Mouse (Mus musculus): ENCODE data around the gene Zfp871.
"Not testable (repeated sequence)": the region's sequence is repeated elsewhere in the genome, so short reads cannot be mapped to it uniquely, and the experiment has no call there.

The Zfp871 gene

DNA sequence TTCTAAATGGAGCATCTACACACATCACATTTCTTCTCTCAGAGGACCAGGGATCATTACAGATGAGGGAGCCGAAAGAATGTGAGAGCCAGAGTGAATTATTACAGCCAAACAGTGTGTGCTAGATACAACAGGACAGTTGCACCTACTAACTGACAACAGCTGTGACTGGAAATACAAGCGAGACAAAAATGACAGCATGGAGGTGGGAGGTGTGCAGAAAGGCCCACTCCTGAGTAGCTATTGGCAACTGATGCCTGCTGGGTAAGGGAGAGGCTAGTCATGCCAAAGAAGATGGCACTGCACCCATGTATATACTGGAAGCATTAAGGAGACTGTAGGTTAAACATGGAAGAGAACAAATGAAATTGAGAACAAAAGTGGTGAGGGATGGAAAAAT lies 21.7 kb downstream of the Zfp871 start:
- H3K4me1 ChIP-seq (replicated peaks; ENCODE audit: low read depth, low read length), result peaks cover 11% of the 10 kb centered on the region
- no peak overlapping the region for H3K4me3 ChIP-seq (replicated peaks; ENCODE audit: low read length)
- H3K36me3 ChIP-seq (ENCODE audit: insufficient read depth, low read length), result peaks cover 73% of the 10 kb centered on the region
- TF ChIP-seq NANOG (IDR thresholded peaks at IDR 0.05; ENCODE audit: borderline replicate concordance, low read length), result no peak
- TF ChIP-seq CTCF (conservative IDR thresholded peaks at IDR 0.05; ENCODE audit: low read length), result no peak
- TF ChIP-seq POU5F1 (IDR thresholded peaks at IDR 0.05; ENCODE audit: borderline replicate concordance, low read length), result no peak
- peaks cover 25% of the 10 kb centered on the region for H3K9me3 ChIP-seq (ENCODE audit: low read length)
- H3K27me3 ChIP-seq (ENCODE audit: insufficient read depth, low read length), result no peaks in the 10 kb centered on the region

DNA sequence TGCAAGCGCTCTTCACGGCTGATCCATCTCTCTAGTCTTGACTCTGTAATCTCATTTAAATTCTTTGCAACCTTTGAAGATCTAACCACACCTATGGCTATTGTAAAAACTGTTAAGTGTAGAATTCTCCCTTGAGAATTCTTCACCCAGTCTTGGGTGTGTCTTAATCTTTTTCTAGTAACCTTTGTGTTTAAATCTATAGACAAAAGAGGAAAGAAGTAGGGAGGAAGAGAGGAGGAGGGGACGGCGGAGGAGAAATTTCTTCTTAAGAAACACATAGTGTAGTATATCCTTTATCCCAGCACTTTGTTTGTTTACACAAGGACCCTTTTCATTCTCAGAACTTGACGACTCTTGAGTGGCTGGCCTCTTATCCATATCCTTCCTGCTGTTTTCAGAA lies 30.8 kb downstream of the Zfp871 start:
- TF ChIP-seq NANOG (IDR thresholded peaks at IDR 0.05; ENCODE audit: borderline replicate concordance, low read length), result peak; percentile 65
- no peak for TF ChIP-seq POU5F1 (IDR thresholded peaks at IDR 0.05; ENCODE audit: borderline replicate concordance, low read length)
- H3K27me3 ChIP-seq (ENCODE audit: insufficient read depth, low read length), result no peaks in the 10 kb centered on the region
- peaks cover 39% of the 10 kb centered on the region for H3K4me1 ChIP-seq (replicated peaks; ENCODE audit: low read depth, low read length)
- no peaks in the 10 kb centered on the region for H3K36me3 ChIP-seq (ENCODE audit: insufficient read depth, low read length)
- no peak overlapping the region for H3K4me3 ChIP-seq (replicated peaks; ENCODE audit: low read length)
- peaks cover 6% of the 10 kb centered on the region; the same call in 1 of the 2 replicates for H3K9me3 ChIP-seq (ENCODE audit: low read length)

DNA sequence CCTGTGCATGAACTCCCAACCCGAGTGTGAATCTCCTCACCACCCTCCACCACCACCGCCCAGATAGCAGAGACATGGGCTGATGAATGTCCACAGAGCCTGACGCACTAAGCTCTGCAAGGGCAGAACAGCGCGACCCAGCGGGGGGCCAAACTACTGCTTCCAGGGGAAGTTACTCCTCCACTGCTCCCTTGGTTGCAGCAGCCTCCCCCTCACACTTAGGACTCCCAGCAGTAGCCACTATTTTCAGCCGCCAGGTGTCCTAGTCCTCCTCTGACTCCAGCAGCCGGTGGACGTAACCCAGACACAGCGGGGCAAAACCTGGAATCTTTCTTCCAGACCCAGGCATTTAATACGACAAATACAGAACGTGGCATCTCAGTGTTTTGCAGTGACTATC lies 34.5 kb downstream of the Zfp871 start:
- H3K36me3 ChIP-seq (ENCODE audit: insufficient read depth, low read length), result no peaks in the 10 kb centered on the region
- H3K4me3 ChIP-seq (replicated peaks; ENCODE audit: low read length), result peak overlapping the region; percentile 45
- peak; percentile 14; the same call in 1 of the 2 replicates for TF ChIP-seq CTCF (conservative IDR thresholded peaks at IDR 0.05; ENCODE audit: low read length)
- TF ChIP-seq POU5F1 (IDR thresholded peaks at IDR 0.05; ENCODE audit: borderline replicate concordance, low read length), result no peak
- TF ChIP-seq NANOG (IDR thresholded peaks at IDR 0.05; ENCODE audit: borderline replicate concordance, low read length), result no peak
- peaks cover 43% of the 10 kb centered on the region for H3K4me1 ChIP-seq (replicated peaks; ENCODE audit: low read depth, low read length)
- no peaks in the 10 kb centered on the region for H3K27me3 ChIP-seq (ENCODE audit: insufficient read depth, low read length)
- no peaks in the 10 kb centered on the region for H3K9me3 ChIP-seq (ENCODE audit: low read length)

DNA sequence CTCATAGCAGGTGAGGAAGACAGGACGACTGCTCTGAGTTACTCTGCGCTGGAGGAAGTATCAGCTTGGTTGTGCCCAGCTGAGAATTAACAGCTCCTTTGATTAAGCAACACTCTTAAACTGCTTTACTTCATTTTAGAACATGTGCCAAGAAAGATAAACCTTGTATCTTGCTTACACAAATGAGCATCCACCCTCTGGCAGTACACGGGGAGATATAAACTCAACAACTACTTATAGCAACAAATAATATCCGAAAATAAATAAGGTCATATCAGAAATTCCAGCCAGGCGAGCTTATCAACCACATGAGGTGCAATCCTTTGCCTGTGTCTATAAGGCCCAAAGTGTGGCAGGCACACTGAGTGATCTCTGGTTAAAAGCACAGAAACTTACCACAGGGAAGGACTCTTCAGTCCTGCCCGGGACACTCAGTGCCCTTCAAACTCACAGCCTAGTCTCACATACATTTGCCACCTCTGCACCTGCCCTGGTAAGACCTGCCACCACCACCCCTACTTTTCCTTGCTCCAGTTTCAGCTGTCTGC lies 35.2 kb downstream of the Zfp871 start:
- Histone ChIP-seq H3K36me3 (ENCODE audit: insufficient read depth, low read length) (no peaks in the 10 kb centered on the region), H3K9me3 (ENCODE audit: low read length) (no peaks in the 10 kb centered on the region), H3K4me3 (replicated peaks; ENCODE audit: low read length) (no peak overlapping the region), H3K27me3 (ENCODE audit: insufficient read depth, low read length) (no peaks in the 10 kb centered on the region), H3K4me1 (replicated peaks; ENCODE audit: low read depth, low read length) (peaks cover 39% of the 10 kb centered on the region)
- TF ChIP-seq POU5F1 (IDR thresholded peaks at IDR 0.05; ENCODE audit: borderline replicate concordance, low read length) (no peak), CTCF (conservative IDR thresholded peaks at IDR 0.05; ENCODE audit: low read length) (no peak), NANOG (IDR thresholded peaks at IDR 0.05; ENCODE audit: borderline replicate concordance, low read length) (no peak)

DNA sequence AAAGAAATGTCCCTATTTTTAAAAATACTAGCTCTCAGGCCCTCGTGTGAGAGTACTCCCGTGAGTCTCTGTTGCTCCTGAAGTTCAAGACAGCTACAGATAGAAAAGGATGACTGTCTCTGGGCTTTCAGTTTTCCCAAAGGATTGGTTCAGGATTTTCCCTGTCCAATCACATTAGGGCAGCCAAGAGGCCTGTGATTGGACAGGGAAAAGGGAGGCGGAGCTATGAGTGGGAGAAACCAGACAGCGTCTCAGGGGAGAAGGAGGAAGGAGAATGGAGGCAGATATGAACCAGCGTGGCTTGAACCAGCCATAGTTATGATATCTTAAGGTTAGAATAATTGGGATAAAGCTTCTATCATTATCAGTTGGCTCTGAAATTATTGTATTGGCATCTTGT lies 37.5 kb downstream of the Zfp871 start:
- Histone ChIP-seq H3K36me3 (ENCODE audit: insufficient read depth, low read length) (no peaks in the 10 kb centered on the region), H3K9me3 (ENCODE audit: low read length) (no peaks in the 10 kb centered on the region), H3K4me1 (replicated peaks; ENCODE audit: low read depth, low read length) (peaks cover 34% of the 10 kb centered on the region), H3K27me3 (ENCODE audit: insufficient read depth, low read length) (no peaks in the 10 kb centered on the region), H3K4me3 (replicated peaks; ENCODE audit: low read length) (no peak overlapping the region)
- TF ChIP-seq POU5F1 (IDR thresholded peaks at IDR 0.05; ENCODE audit: borderline replicate concordance, low read length) (no peak), CTCF (conservative IDR thresholded peaks at IDR 0.05; ENCODE audit: low read length) (no peak), NANOG (IDR thresholded peaks at IDR 0.05; ENCODE audit: borderline replicate concordance, low read length) (no peak)

DNA sequence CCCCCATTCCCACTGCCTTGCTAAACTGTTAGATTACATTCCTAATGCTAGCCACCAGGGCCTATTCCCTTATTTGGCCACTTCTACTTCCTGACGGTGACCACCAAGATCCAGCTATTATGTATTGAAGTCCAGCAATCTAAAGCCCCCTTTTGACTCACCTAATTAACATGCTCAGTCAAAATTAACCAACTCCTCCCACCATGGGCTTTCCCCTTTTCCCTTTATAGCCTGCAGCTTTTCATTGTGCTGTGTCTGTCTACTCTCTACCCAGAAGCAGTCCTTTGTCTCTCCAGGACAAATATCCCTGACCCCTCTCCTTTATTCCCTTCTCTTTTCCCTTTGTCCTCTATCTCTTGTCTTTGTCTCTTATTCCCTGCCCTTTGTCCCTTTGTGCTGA lies 47.0 kb downstream of the Zfp871 start:
- H3K27me3 ChIP-seq (ENCODE audit: insufficient read depth, low read length), result no peaks in the 10 kb centered on the region
- no peaks in the 10 kb centered on the region for H3K9me3 ChIP-seq (ENCODE audit: low read length)
- no peak overlapping the region for H3K4me3 ChIP-seq (replicated peaks; ENCODE audit: low read length)
- peaks cover 16% of the 10 kb centered on the region for H3K4me1 ChIP-seq (replicated peaks; ENCODE audit: low read depth, low read length)
- no peaks in the 10 kb centered on the region for H3K36me3 ChIP-seq (ENCODE audit: insufficient read depth, low read length)
- no peak for TF ChIP-seq POU5F1 (IDR thresholded peaks at IDR 0.05; ENCODE audit: borderline replicate concordance, low read length)
- no peak for TF ChIP-seq CTCF (conservative IDR thresholded peaks at IDR 0.05; ENCODE audit: low read length)
- TF ChIP-seq NANOG (IDR thresholded peaks at IDR 0.05; ENCODE audit: borderline replicate concordance, low read length), result no peak

DNA sequence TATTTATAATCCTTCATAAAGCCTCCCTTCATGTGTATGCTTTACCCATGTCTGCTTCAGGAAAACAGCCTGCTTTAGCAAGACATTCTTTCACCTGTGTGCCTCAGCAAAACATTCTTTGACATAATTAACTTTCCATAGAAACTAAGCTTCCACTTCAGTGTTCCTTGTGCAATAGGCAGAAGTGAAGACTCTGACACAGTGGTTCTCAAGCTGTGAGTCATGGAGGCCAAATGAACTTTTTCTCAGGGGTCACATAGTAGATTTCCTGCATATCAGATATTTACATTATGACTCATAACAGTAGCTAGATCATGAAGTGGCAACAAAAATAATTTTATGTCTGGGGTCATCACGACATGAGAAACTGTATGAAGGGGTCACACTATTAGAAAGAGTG lies 49.7 kb downstream of the Zfp871 start:
- no peak overlapping the region for H3K4me3 ChIP-seq (replicated peaks; ENCODE audit: low read length)

DNA sequence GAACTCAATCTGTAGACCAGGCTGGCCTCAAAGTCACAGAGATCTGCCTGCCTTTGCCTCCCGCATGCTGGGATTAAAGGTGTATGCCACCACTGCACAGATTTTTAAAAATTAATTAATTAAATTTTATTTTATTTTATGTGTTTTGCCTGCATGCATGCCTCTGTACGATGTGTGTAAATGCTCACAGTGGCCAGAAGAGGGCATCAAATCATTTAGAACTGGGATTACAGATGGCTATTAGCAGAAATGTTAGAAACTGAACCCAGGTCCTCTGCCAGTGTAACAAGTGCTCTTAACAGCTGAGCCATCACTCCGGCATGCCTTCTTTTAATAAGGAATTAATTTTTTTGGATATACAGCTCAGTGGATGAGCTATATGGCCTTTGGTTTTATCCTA lies 59.1 kb downstream of the Zfp871 start:
- Histone ChIP-seq H3K4me3 (replicated peaks; ENCODE audit: low read length) (no peak overlapping the region), H3K27me3 (ENCODE audit: insufficient read depth, low read length) (no peaks in the 10 kb centered on the region), H3K36me3 (ENCODE audit: insufficient read depth, low read length) (no peaks in the 10 kb centered on the region; the same call in 1 of the 2 replicates), H3K9me3 (ENCODE audit: low read length) (peaks cover 49% of the 10 kb centered on the region), H3K4me1 (replicated peaks; ENCODE audit: low read depth, low read length) (peaks cover 9% of the 10 kb centered on the region)
- no peak for TF ChIP-seq NANOG (IDR thresholded peaks at IDR 0.05; ENCODE audit: borderline replicate concordance, low read length)
- peak; percentile 51 for TF ChIP-seq CTCF (conservative IDR thresholded peaks at IDR 0.05; ENCODE audit: low read length)
- TF ChIP-seq POU5F1 (IDR thresholded peaks at IDR 0.05; ENCODE audit: borderline replicate concordance, low read length), result no peak

More for the DNA sequence above, 49.7 kb downstream of the Zfp871 start:
- H3K36me3 ChIP-seq (ENCODE audit: insufficient read depth, low read length), result no peaks in the 10 kb centered on the region; the same call in 1 of the 2 replicates
- TF ChIP-seq CTCF (conservative IDR thresholded peaks at IDR 0.05; ENCODE audit: low read length), result no peak
- TF ChIP-seq POU5F1 (IDR thresholded peaks at IDR 0.05; ENCODE audit: borderline replicate concordance, low read length), result no peak
- no peaks in the 10 kb centered on the region for H3K27me3 ChIP-seq (ENCODE audit: insufficient read depth, low read length)
- peaks cover 24% of the 10 kb centered on the region for H3K9me3 ChIP-seq (ENCODE audit: low read length)
- H3K4me1 ChIP-seq (replicated peaks; ENCODE audit: low read depth, low read length), result peaks cover 14% of the 10 kb centered on the region

DNA sequence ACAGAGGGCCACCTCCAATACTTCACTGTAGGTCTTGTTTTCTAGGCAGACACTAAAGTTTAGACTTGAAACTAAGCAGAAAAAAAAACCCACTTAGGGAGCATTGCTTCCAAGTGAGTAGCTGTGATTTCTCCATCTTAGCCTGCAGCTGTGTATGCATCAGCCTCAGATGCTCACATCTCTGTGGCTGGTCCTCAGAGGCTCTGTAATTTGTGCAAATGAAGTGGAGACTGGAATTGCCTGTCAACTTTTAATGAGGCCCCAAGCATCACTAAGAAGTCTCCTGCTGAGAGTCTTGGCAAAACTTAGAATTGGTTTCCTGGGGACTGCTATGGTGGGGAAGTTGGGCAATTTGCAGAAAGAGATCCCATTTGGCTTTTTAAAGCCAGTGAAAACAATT lies 61.7 kb downstream of the Zfp871 start:
- H3K36me3 ChIP-seq (ENCODE audit: insufficient read depth, low read length); H3K27me3 ChIP-seq (ENCODE audit: insufficient read depth, low read length); H3K4me1 ChIP-seq (replicated peaks; ENCODE audit: low read depth, low read length); H3K4me3 ChIP-seq (replicated peaks; ENCODE audit: low read length): not testable (repeated sequence)
- peaks cover 47% of the 10 kb centered on the region for H3K9me3 ChIP-seq (ENCODE audit: low read length)

Data from E14TG2a.4 (cell line).